Mouse (Mus musculus) erythroblast, embryonic 14.5 days (primary cell): ENCODE data around the gene Prkag2. TPM values are rescaled to one million over a fixed set of nuclear protein-coding genes. Genes with fewer than 3 reads are reported as not detected.
A peak's percentile ranks its signal among the peaks of the same experiment; 100 is the strongest.

Source experiments
- H3K27me3 ChIP-seq: 2 replicates; pipeline ENCODE4 v1.6.1; 2012; ENCODE audit warnings: inconsistent platforms; ENCODE audit not compliant: control insufficient read depth
- H3K36me3 ChIP-seq: 2 replicates; pipeline ENCODE4 v1.6.1; 2012; ENCODE audit warnings: mild to moderate bottlenecking, inconsistent platforms; ENCODE audit not compliant: control insufficient read depth
- H3K4me1 ChIP-seq: 2 replicates; pipeline ENCODE4 v1.6.1; 2012; ENCODE audit warnings: inconsistent platforms; ENCODE audit not compliant: control insufficient read depth
- H3K4me3 ChIP-seq: replicated peaks from 2 replicates; pipeline ENCODE3; 2012; ENCODE audit warnings: moderate library complexity, mild to moderate bottlenecking, inconsistent platforms
- H3K9me3 ChIP-seq: 2 replicates; pipeline ENCODE4 v1.6.1; 2012; ENCODE audit warnings: low read length, inconsistent platforms, mixed read lengths; ENCODE audit not compliant: control insufficient read depth
- GATA1 ChIP-seq: IDR thresholded peaks from 2 replicates; pipeline ENCODE4 v1.6.1; 2012; ENCODE audit warnings: low read length, inconsistent platforms, mixed read lengths
- TAL1 ChIP-seq: IDR thresholded peaks from 3 replicates; pipeline ENCODE4 v1.6.1; 2012; ENCODE audit warnings: low read length, inconsistent platforms, mixed read lengths
- polyA plus RNA-seq: library from polyadenylated mRNA; stranded (reverse); fragments of >175 nt; gene quantifications from 2 replicates; pipeline ENCODE4 v1.2.3, GENCODE M21; 2012

Gene Prkag2
- polyA plus RNA-seq, 1 experiment = 0.07 TPM

DNA sequence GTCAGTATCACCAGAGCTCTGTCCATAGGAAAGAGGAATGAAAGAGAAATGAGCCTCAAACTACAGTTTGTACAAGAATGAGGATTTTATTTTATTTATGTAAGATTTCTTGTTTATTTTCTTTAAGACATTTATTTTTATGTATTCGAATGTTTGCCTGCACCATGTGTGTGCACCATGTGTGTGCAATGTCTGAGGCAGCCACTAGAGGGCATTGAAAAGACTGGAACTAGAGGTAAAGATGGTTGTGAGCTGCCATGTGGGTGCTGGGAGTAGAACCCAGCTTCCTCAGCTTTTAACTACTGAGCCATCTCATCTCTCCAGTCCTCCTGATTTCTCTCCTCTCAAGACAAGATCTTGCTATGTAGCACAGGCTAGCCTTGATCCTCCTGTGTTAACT is 166.7 kb downstream of the Prkag2 start:
- H3K9me3 ChIP-seq = peaks cover 3% of the 10 kb centered on the region
- peaks cover 4% of the 10 kb centered on the region; the same call in 1 of the 2 replicates for H3K27me3 ChIP-seq
- peaks cover 21% of the 10 kb centered on the region for H3K4me1 ChIP-seq
- H3K4me3 ChIP-seq = no peak overlapping the region
- TF ChIP-seq GATA1 (no peak), TAL1 (no peak)
- no peaks in the 10 kb centered on the region for H3K36me3 ChIP-seq

DNA sequence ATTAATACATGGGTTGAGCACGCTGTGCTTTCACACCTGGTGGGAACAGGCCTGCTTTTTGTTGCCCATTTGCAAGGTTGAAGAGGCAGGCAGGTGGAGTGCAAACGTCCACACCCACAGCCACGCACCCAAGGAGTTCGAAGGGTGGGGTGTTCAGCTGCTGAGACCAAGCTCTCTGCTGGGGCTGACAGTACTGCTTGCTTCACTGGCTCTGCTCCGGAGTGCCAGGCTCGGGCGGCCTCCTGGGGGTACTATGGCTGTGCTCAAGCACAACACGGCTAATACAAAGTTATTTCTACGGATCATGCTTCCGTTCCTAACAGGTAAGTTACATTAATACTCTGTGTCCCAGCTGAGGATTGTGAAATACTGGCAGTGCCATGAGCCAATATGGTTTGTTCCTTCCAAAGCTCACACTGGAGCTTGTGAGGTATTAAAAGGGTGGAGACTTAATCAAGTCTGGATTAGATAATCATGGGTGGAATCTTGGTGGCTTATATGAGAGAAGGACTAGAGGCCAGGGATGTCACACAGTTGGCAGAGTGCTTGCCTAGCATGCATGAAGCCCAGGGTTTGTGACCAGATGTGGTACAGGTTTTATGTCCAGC is 168.8 kb downstream of the Prkag2 start:
- H3K4me1 ChIP-seq = peaks cover 42% of the 10 kb centered on the region
- H3K36me3 ChIP-seq = no peaks in the 10 kb centered on the region
- H3K4me3 ChIP-seq = no peak overlapping the region
- H3K9me3 ChIP-seq = peaks cover 3% of the 10 kb centered on the region
- no peaks in the 10 kb centered on the region for H3K27me3 ChIP-seq
- TF ChIP-seq GATA1 = no peak
- no peak for TF ChIP-seq TAL1

DNA sequence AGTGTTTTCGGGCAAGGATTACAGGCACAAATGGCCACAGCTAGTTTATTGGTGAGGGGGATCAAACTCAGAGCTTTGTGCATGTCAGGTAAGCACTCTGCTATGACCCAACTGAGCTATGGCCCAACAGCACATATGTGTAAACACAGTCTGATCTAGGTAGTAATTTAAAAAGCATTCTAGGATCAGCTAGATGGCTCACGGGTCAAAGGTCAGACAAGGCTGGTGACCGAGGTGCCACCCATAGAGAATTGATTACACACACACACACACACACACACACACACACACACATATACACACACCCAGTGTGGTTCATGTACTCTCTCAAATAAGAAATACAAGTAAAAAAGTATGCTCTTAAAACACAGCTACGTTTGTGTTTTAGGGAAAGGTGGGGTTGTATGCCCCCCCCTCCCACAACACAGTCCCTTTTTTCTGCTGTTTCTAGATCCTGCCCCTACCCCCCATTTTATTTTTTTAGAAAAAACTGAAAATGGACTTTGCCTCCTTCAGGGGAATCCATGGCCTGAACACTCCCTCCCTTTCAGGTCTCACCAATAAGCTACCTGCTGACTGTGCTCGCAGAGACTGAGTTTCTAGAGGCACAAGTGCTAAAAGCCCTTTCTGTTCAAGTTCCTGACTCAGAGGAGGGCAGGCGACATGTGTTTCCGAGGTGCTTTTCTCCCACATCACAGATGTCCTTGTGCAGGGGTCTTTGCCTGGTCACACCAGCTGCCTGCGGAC is 169.4 kb downstream of the Prkag2 start:
- Histone ChIP-seq H3K4me3 (no peak overlapping the region), H3K9me3 (peaks cover 3% of the 10 kb centered on the region), H3K27me3 (no peaks in the 10 kb centered on the region), H3K4me1 (peaks cover 40% of the 10 kb centered on the region), H3K36me3 (no peaks in the 10 kb centered on the region)
- no peak for TF ChIP-seq GATA1
- no peak for TF ChIP-seq TAL1

DNA sequence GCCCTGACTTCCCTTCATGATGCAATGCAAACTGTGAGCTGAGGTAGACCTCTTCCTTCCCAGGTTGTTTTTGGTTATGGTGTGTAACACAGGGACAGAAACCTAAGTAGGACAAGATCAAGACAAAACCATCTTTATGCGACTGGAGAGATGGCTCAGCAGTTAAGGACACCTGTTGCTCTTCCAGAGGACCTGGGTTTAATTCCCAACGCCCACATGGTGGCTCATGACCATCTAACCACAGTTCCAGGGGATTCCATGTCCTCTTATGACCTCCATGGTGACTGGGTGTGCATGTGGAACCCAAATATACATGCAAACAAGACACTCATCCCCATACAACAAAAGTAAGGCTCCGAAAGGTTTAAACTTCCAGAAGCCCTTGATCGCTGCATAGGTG is 171.6 kb downstream of the Prkag2 start:
- no peak overlapping the region for H3K4me3 ChIP-seq
- TF ChIP-seq GATA1 = no peak
- no peak for TF ChIP-seq TAL1
- H3K9me3 ChIP-seq = peaks cover 1% of the 10 kb centered on the region
- peaks cover 43% of the 10 kb centered on the region for H3K4me1 ChIP-seq
- H3K36me3 ChIP-seq = no peaks in the 10 kb centered on the region
- no peaks in the 10 kb centered on the region; the same call in 1 of the 2 replicates for H3K27me3 ChIP-seq

DNA sequence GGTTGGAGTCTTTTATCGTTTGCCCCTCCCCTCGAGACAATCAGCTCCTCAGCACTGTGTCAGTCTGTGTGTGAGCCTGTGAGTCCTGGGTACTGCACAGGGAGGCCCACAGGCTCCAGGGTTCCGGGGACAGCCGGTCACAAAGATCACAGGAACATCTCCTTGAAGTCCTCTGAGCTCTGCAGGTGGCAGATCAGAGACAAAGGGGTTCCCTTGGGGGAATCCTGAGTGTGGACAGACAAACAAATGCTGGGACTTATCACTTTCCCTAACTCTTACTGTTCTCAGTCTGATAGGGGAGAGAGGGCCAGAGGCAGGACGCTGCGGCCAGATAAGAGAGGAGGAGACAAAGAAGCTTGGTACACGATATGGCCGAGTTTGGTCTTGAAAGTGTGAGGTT is 172.7 kb downstream of the Prkag2 start:
- TF ChIP-seq GATA1 = no peak
- peak overlapping the region; percentile 6 for H3K4me3 ChIP-seq
- no peaks in the 10 kb centered on the region for H3K9me3 ChIP-seq
- H3K36me3 ChIP-seq = no peaks in the 10 kb centered on the region
- peaks cover 43% of the 10 kb centered on the region for H3K4me1 ChIP-seq
- H3K27me3 ChIP-seq = no peaks in the 10 kb centered on the region; the same call in 1 of the 2 replicates

DNA sequence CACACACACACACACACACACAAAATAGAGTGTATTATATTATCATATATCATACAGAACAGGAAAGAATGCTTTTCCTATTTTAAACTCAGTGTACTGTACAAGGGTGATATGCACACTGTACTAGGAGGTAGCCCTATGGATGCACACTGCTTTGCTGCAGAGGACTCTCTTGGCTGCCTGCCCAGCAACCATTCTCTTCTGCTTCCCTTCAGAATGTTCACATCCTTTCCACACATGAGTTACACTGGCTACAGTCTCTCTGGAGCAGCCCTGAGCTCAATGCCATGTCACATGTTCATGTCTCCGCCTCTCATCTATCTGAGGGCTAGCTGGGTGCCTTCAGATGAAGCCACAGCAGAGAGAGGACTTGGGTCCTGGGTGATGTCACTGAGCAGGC is 181.3 kb downstream of the Prkag2 start:
- H3K27me3 ChIP-seq = no peaks in the 10 kb centered on the region
- no peaks in the 10 kb centered on the region for H3K36me3 ChIP-seq
- H3K4me1 ChIP-seq = peaks cover 2% of the 10 kb centered on the region
- H3K4me3 ChIP-seq = no peak overlapping the region
- no peaks in the 10 kb centered on the region for H3K9me3 ChIP-seq
- no peak for TF ChIP-seq GATA1
- no peak for TF ChIP-seq TAL1

DNA sequence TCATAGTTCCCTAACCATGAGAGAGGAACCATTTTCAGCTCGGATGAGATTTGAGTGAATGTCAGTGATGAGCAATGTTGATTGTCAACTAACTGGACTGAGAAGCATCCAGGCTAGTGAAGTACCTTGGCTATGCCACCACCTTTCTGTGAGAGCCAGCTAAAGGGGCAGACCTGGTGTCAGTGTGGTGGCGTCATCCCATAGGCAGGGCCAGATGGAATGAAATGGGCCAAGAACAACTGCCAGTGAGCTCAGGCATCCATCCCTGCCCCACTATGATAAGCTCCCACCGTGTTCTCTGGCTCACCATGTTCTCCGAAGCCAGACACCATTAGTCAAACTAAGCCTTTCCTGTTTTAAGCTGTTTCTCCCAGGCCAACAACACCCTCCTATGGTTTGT is 183.9 kb downstream of the Prkag2 start:
- no peaks in the 10 kb centered on the region for H3K27me3 ChIP-seq
- no peaks in the 10 kb centered on the region for H3K9me3 ChIP-seq
- peaks cover 4% of the 10 kb centered on the region for H3K4me1 ChIP-seq
- H3K4me3 ChIP-seq = no peak overlapping the region
- TF ChIP-seq TAL1 (no peak), GATA1 (no peak)
- no peaks in the 10 kb centered on the region for H3K36me3 ChIP-seq

DNA sequence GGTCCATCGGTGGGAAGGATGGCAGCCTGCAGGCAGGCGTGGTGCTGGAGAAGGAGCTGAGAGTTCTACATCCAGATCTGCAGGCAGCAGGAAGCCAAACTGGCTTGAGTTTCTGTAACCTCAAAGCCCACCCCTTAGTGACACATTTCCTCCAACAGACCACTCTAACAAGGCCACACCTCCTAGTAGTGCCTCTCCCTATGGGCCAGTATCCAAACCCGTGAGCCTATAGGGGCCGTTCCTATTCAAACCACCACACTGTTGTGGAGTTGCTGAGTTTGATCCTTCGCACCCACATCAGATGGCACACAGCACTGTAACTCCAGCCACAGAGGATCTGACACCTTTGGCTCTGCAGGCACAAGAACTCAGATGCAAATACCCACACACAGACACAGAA is 185.3 kb downstream of the Prkag2 start:
- no peaks in the 10 kb centered on the region for H3K9me3 ChIP-seq
- H3K36me3 ChIP-seq = no peaks in the 10 kb centered on the region
- peaks cover 4% of the 10 kb centered on the region for H3K4me1 ChIP-seq
- TF ChIP-seq TAL1 (no peak), GATA1 (no peak)
- peaks cover 2% of the 10 kb centered on the region; the same call in 1 of the 2 replicates for H3K27me3 ChIP-seq
- no peak overlapping the region for H3K4me3 ChIP-seq

DNA sequence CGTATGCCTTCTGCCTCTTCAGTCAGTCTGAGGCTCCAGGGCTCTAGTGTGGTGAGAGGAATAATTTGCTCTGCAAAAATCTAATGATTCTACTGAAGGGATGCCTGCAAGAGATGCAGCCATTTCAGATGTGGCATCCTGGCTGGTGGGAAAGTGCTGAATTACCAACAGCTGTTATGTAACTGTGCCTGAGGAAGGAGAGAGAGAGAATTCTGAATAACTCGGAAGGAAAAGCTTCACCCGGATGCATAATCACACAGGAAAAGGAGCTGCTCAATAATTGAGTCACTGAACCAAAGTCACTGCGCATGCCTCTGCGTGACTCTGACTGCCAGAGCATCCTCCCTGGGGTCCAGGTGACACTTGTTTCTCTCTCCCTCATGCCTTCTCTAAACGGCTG is 186.8 kb downstream of the Prkag2 start:
- H3K27me3 ChIP-seq = peaks cover 8% of the 10 kb centered on the region
- no peak overlapping the region for H3K4me3 ChIP-seq
- H3K9me3 ChIP-seq = peaks cover 2% of the 10 kb centered on the region; the same call in 1 of the 2 replicates
- no peaks in the 10 kb centered on the region for H3K36me3 ChIP-seq
- TF ChIP-seq GATA1 (no peak), TAL1 (no peak)
- peaks cover 7% of the 10 kb centered on the region for H3K4me1 ChIP-seq
